In genomic region chr12:36317820-36318135, GRCm38 (mm10) we compare ENCODE assay signal across 8 mouse cellular contexts. TPM values are rescaled to one million over a fixed set of nuclear protein-coding genes. Genes with fewer than 3 reads are reported as not detected.
DNase-seq lines count a peak whose midpoint lies in the region; ATAC-seq and TF ChIP-seq lines count a peak whose summit lies in the region.

No protein-coding gene starts in this region.

- H3K9me3 ChIP-seq in hindbrain, embryonic 10.5 days, result no peaks in the 10 kb centered on the region
- no peaks in the 10 kb centered on the region for H3K9me3 ChIP-seq in hindbrain, embryonic 11.5 days (ENCODE audit: control insufficient read depth, low read length)
- no peaks in the 10 kb centered on the region for H3K9me3 ChIP-seq in forebrain, embryonic 14.5 days (replicated peaks; ENCODE audit: control insufficient read depth, low read length)
- H3K9me3 ChIP-seq in kidney, embryonic 16.5 days (ENCODE audit: low read length), result no peaks in the 10 kb centered on the region
- no peaks in the 10 kb centered on the region for H3K9me3 ChIP-seq in midbrain, postnatal 0 days (ENCODE audit: low read length)

- no peak overlapping the region for H3K9ac ChIP-seq in hindbrain, embryonic 11.5 days (ENCODE audit: low read depth, low read length)
- H3K9ac ChIP-seq in forebrain, embryonic 14.5 days (ENCODE audit: low read length), result no peak overlapping the region
- no peak overlapping the region; the same call in 1 of the 2 replicates for H3K9ac ChIP-seq in kidney, embryonic 16.5 days (replicated peaks; ENCODE audit: low read length)
- H3K9ac ChIP-seq in midbrain, postnatal 0 days (replicated peaks; ENCODE audit: low read length, poor library complexity, severe bottlenecking), result no peak overlapping the region

- H3K27ac ChIP-seq in hindbrain, embryonic 10.5 days, result no peak overlapping the region
- H3K27ac ChIP-seq in hindbrain, embryonic 11.5 days (ENCODE audit: low read depth, low read length), result no peak overlapping the region
- H3K27ac ChIP-seq in forebrain, embryonic 14.5 days (ENCODE audit: low read depth, low read length), result no peak overlapping the region
- peak overlapping the region; percentile 51; the same call in 1 of the 2 replicates for H3K27ac ChIP-seq in kidney, embryonic 16.5 days (ENCODE audit: low read length)
- H3K27ac ChIP-seq in midbrain, postnatal 0 days (ENCODE audit: low read depth, low read length), result no peak overlapping the region

- DNase-seq in hindbrain, embryonic 10.5 days (ENCODE audit: low spot score), result no peak
- DNase-seq in hindbrain, embryonic 11.5 days (ENCODE audit: low spot score), result no peak
- no peak for DNase-seq in forebrain, embryonic 14.5 days (ENCODE audit: low spot score)
- no peak for DNase-seq in midbrain, postnatal 0 days (ENCODE audit: low spot score)
- DNase-seq in ovary, postnatal 10 days (ENCODE audit: low spot score), result no peak
- DNase-seq in ovary, postnatal 36 days (ENCODE audit: low spot score), result no peak
- no peak for DNase-seq in left cerebral cortex, adult 11 months (ENCODE audit: low spot score)

- no peak for TF ChIP-seq CTCF in midbrain, postnatal 0 days (IDR thresholded peaks at IDR 0.05)

- peaks cover 23% of the 10 kb centered on the region for H3K4me1 ChIP-seq in hindbrain, embryonic 10.5 days (replicated peaks)
- H3K4me1 ChIP-seq in hindbrain, embryonic 11.5 days (replicated peaks; ENCODE audit: control insufficient read depth, insufficient read depth, low read length), result no peaks in the 10 kb centered on the region
- peaks cover 7% of the 10 kb centered on the region for H3K4me1 ChIP-seq in forebrain, embryonic 14.5 days (ENCODE audit: control insufficient read depth, insufficient read depth, low read length)
- peaks cover 10% of the 10 kb centered on the region; the same call in 1 of the 2 replicates for H3K4me1 ChIP-seq in kidney, embryonic 16.5 days (ENCODE audit: insufficient read depth, low read length)
- no peaks in the 10 kb centered on the region for H3K4me1 ChIP-seq in midbrain, postnatal 0 days (ENCODE audit: insufficient read depth, low read length)

- peak overlapping the region; percentile 59; the same call in 1 of the 2 replicates for H3K4me3 ChIP-seq in hindbrain, embryonic 10.5 days
- H3K4me3 ChIP-seq in hindbrain, embryonic 11.5 days (ENCODE audit: low read depth, low read length), result no peak overlapping the region
- no peak overlapping the region for H3K4me3 ChIP-seq in forebrain, embryonic 14.5 days (ENCODE audit: low read depth, low read length)
- peak overlapping the region; percentile 53 for H3K4me3 ChIP-seq in kidney, embryonic 16.5 days (ENCODE audit: low read length)
- peak overlapping the region; percentile 44; the same call in 1 of the 2 replicates for H3K4me3 ChIP-seq in midbrain, postnatal 0 days (ENCODE audit: low read depth, low read length)

- 22% methylated on average over 3 of the region's 3 CpGs for WGBS in hindbrain, embryonic 10.5 days
- 28% methylated on average over 3 of the region's 3 CpGs for WGBS in hindbrain, embryonic 11.5 days
- WGBS in forebrain, embryonic 14.5 days, result 10% methylated on average over 3 of the region's 3 CpGs
- WGBS in kidney, embryonic 16.5 days, result 20% methylated on average over 3 of the region's 3 CpGs
- 19% methylated on average over 3 of the region's 3 CpGs for WGBS in midbrain, postnatal 0 days

- H3K36me3 ChIP-seq in hindbrain, embryonic 10.5 days, result no peaks in the 10 kb centered on the region
- H3K36me3 ChIP-seq in hindbrain, embryonic 11.5 days (ENCODE audit: control insufficient read depth, insufficient read depth, low read length), result no peaks in the 10 kb centered on the region
- no peaks in the 10 kb centered on the region for H3K36me3 ChIP-seq in forebrain, embryonic 14.5 days (ENCODE audit: control insufficient read depth, insufficient read depth, low read length)
- H3K36me3 ChIP-seq in kidney, embryonic 16.5 days (ENCODE audit: insufficient read depth, low read length), result no peaks in the 10 kb centered on the region
- no peaks in the 10 kb centered on the region for H3K36me3 ChIP-seq in midbrain, postnatal 0 days (ENCODE audit: insufficient read depth, low read length)

- peaks cover 7% of the 10 kb centered on the region; the same call in 1 of the 2 replicates for H3K27me3 ChIP-seq in hindbrain, embryonic 10.5 days (ENCODE audit: insufficient read depth, poor library complexity, severe bottlenecking)
- no peaks in the 10 kb centered on the region for H3K27me3 ChIP-seq in hindbrain, embryonic 11.5 days (ENCODE audit: control insufficient read depth, insufficient read depth, low read length)
- no peaks in the 10 kb centered on the region for H3K27me3 ChIP-seq in forebrain, embryonic 14.5 days (replicated peaks; ENCODE audit: control insufficient read depth, insufficient read depth, low read length)
- no peaks in the 10 kb centered on the region for H3K27me3 ChIP-seq in kidney, embryonic 16.5 days (ENCODE audit: insufficient read depth, low read length)
- H3K27me3 ChIP-seq in midbrain, postnatal 0 days (ENCODE audit: insufficient read depth, low read length), result no peaks in the 10 kb centered on the region; the same call in 1 of the 2 replicates

- ATAC-seq in hindbrain, embryonic 11.5 days (ENCODE audit: low FRiP score), result no peak
- ATAC-seq in forebrain, embryonic 14.5 days, result no peak
- ATAC-seq in kidney, embryonic 16.5 days (ENCODE audit: low FRiP score, low TSS enrichment), result no peak
- ATAC-seq in midbrain, postnatal 0 days (ENCODE audit: low FRiP score), result no peak

- H3K4me2 ChIP-seq in hindbrain, embryonic 11.5 days (replicated peaks; ENCODE audit: low read depth, low read length), result no peak overlapping the region
- H3K4me2 ChIP-seq in forebrain, embryonic 14.5 days (ENCODE audit: low read length), result peak overlapping the region; percentile 87
- H3K4me2 ChIP-seq in kidney, embryonic 16.5 days (replicated peaks; ENCODE audit: low read depth, low read length), result peak overlapping the region; percentile 66
- H3K4me2 ChIP-seq in midbrain, postnatal 0 days (ENCODE audit: low read depth, low read length, poor library complexity, severe bottlenecking), result peak overlapping the region; percentile 91; the same call in 1 of the 2 replicates

RNA-seq across cellular contexts. Expression of gene Sostdc1, which starts 3.8 kb away (rescaled TPM):
- polyA plus RNA-seq in hindbrain, embryonic 10.5 days (2016; fragmentation: Nextera tagmentation; extraction: Ambion mirVana), result 19.2 and 19.8 TPM in 2 replicates
- 17.8 and 27.2 TPM in 2 replicates for polyA plus RNA-seq in hindbrain, embryonic 11.5 days (2014; fragmentation: Nextera tagmentation; extraction: Ambion mirVana)
- 11.4 and 11.7 TPM in 2 replicates for polyA plus RNA-seq in forebrain, embryonic 14.5 days (2014; fragmentation: Nextera tagmentation; extraction: Ambion mirVana)
- polyA plus RNA-seq in kidney, embryonic 16.5 days (2015; fragmentation: Nextera tagmentation; extraction: Ambion mirVana), result 161 and 163 TPM in 2 replicates
- 4.7 and 10.4 TPM in 2 replicates for total RNA-seq in midbrain, postnatal 0 days (2014; rRNA removed)
- 6.0 and 6.7 TPM in 2 replicates for polyA plus RNA-seq in midbrain, postnatal 0 days (2015; fragmentation: Nextera tagmentation; extraction: Ambion mirVana)

Comparison
In these comparisons a context has a peak if more than half of its experiments do, and no peak if none do; other contexts are left out.
1. H3K4me3 ChIP-seq: peak in hindbrain, embryonic 10.5 days (single experiment), kidney, embryonic 16.5 days (single experiment) and midbrain, postnatal 0 days (single experiment); none in hindbrain, embryonic 11.5 days (single experiment) and forebrain, embryonic 14.5 days (single experiment).